Mouse (Mus musculus): ENCODE data around the gene Dgkb. TPM values are rescaled to one million over a fixed set of nuclear protein-coding genes. Genes with fewer than 3 reads are reported as not detected.
A peak's percentile ranks its signal among the peaks of the same experiment; 100 is the strongest.

Gene Dgkb
- polyA plus RNA-seq, 1 experiment from 2014 or later = 8.9 TPM

GRCm38 (mm10) chr12:37881376-37881775 lies 63.9 kb downstream of the Dgkb start:
- ATAC-seq = no peak
- Histone ChIP-seq H3K27ac (ENCODE audit: low read length) (no peak overlapping the region), H3K4me3 (ENCODE audit: low read depth, low read length) (peak overlapping the region; percentile 50), H3K4me1 (ENCODE audit: control insufficient read depth, insufficient read depth, low read length) (no peaks in the 10 kb centered on the region; the same call in 1 of the 2 replicates), H3K36me3 (ENCODE audit: control insufficient read depth, insufficient read depth, low read length) (no peaks in the 10 kb centered on the region), H3K4me2 (ENCODE audit: low read length) (peak overlapping the region; percentile 89), H3K9me3 (replicated peaks; ENCODE audit: control insufficient read depth, low read length, poor library complexity, severe bottlenecking) (no peaks in the 10 kb centered on the region), H3K27me3 (ENCODE audit: control insufficient read depth, insufficient read depth, low read depth, low read length) (no peaks in the 10 kb centered on the region), H3K9ac (ENCODE audit: low read depth, low read length) (peak overlapping the region; percentile 63)
- WGBS = 2% methylated on average over 10 of the region's 10 CpGs

- 60% methylated on average over 1 of the region's 1 CpGs for WGBS
- H3K9me3 ChIP-seq (replicated peaks; ENCODE audit: control insufficient read depth, low read length, poor library complexity, severe bottlenecking) = no peaks in the 10 kb centered on the region
Observed at GRCm38 (mm10) chr12:37882796-37883195, 65.3 kb downstream of the Dgkb start.

GRCm38 (mm10) chr12:37883781-37884180 lies 66.3 kb downstream of the Dgkb start:
- H3K9ac ChIP-seq (ENCODE audit: low read depth, low read length) = no peak overlapping the region
- WGBS = 66% methylated on average over 4 of the region's 4 CpGs

More at GRCm38 (mm10) chr12:37882796-37883195, 65.3 kb downstream of the Dgkb start:
- Histone ChIP-seq H3K27me3 (ENCODE audit: control insufficient read depth, insufficient read depth, low read depth, low read length) (no peaks in the 10 kb centered on the region), H3K9ac (ENCODE audit: low read depth, low read length) (no peak overlapping the region), H3K4me1 (ENCODE audit: control insufficient read depth, insufficient read depth, low read length) (no peaks in the 10 kb centered on the region; the same call in 1 of the 2 replicates), H3K4me2 (ENCODE audit: low read length) (no peak overlapping the region), H3K36me3 (ENCODE audit: control insufficient read depth, insufficient read depth, low read length) (no peaks in the 10 kb centered on the region), H3K4me3 (ENCODE audit: low read depth, low read length) (no peak overlapping the region), H3K27ac (ENCODE audit: low read length) (no peak overlapping the region)
- no peak for ATAC-seq

GRCm38 (mm10) chr12:37888591-37888990 lies 71.1 kb downstream of the Dgkb start:
- Histone ChIP-seq H3K27me3 (ENCODE audit: control insufficient read depth, insufficient read depth, low read depth, low read length) (no peaks in the 10 kb centered on the region), H3K4me2 (ENCODE audit: low read length) (no peak overlapping the region), H3K9me3 (replicated peaks; ENCODE audit: control insufficient read depth, low read length, poor library complexity, severe bottlenecking) (no peaks in the 10 kb centered on the region), H3K27ac (ENCODE audit: low read length) (no peak overlapping the region), H3K9ac (ENCODE audit: low read depth, low read length) (no peak overlapping the region), H3K4me3 (ENCODE audit: low read depth, low read length) (no peak overlapping the region), H3K4me1 (ENCODE audit: control insufficient read depth, insufficient read depth, low read length) (no peaks in the 10 kb centered on the region), H3K36me3 (ENCODE audit: control insufficient read depth, insufficient read depth, low read length) (no peaks in the 10 kb centered on the region)
- ATAC-seq = no peak

More at GRCm38 (mm10) chr12:37883781-37884180, 66.3 kb downstream of the Dgkb start:
- Histone ChIP-seq H3K27me3 (ENCODE audit: control insufficient read depth, insufficient read depth, low read depth, low read length) (no peaks in the 10 kb centered on the region), H3K36me3 (ENCODE audit: control insufficient read depth, insufficient read depth, low read length) (no peaks in the 10 kb centered on the region), H3K9me3 (replicated peaks; ENCODE audit: control insufficient read depth, low read length, poor library complexity, severe bottlenecking) (no peaks in the 10 kb centered on the region), H3K4me2 (ENCODE audit: low read length) (no peak overlapping the region), H3K4me1 (ENCODE audit: control insufficient read depth, insufficient read depth, low read length) (no peaks in the 10 kb centered on the region; the same call in 1 of the 2 replicates), H3K27ac (ENCODE audit: low read length) (no peak overlapping the region), H3K4me3 (ENCODE audit: low read depth, low read length) (no peak overlapping the region)
- no peak for ATAC-seq

GRCm38 (mm10) chr12:37889431-37889830 lies 71.9 kb downstream of the Dgkb start:
- no peak overlapping the region for H3K9ac ChIP-seq (ENCODE audit: low read depth, low read length)
- no peaks in the 10 kb centered on the region for H3K36me3 ChIP-seq (ENCODE audit: control insufficient read depth, insufficient read depth, low read length)
- no peaks in the 10 kb centered on the region for H3K9me3 ChIP-seq (replicated peaks; ENCODE audit: control insufficient read depth, low read length, poor library complexity, severe bottlenecking)
- H3K4me1 ChIP-seq (ENCODE audit: control insufficient read depth, insufficient read depth, low read length) = no peaks in the 10 kb centered on the region
- ATAC-seq = no peak
- 57% methylated on average over 4 of the region's 4 CpGs for WGBS
- no peak overlapping the region for H3K4me3 ChIP-seq (ENCODE audit: low read depth, low read length)
- H3K27ac ChIP-seq (ENCODE audit: low read length) = no peak overlapping the region
- H3K4me2 ChIP-seq (ENCODE audit: low read length) = no peak overlapping the region
- H3K27me3 ChIP-seq (ENCODE audit: control insufficient read depth, insufficient read depth, low read depth, low read length) = no peaks in the 10 kb centered on the region

GRCm38 (mm10) chr12:37891336-37891735 lies 73.8 kb downstream of the Dgkb start:
- no peak for ATAC-seq
- H3K4me2 ChIP-seq (ENCODE audit: low read length) = no peak overlapping the region
- WGBS = 93% methylated on average over 3 of the region's 3 CpGs

GRCm38 (mm10) chr12:37942163-37942562 lies 124.6 kb downstream of the Dgkb start:
- no peaks in the 10 kb centered on the region for H3K36me3 ChIP-seq (ENCODE audit: control insufficient read depth, insufficient read depth, low read length)

More at GRCm38 (mm10) chr12:37891336-37891735, 73.8 kb downstream of the Dgkb start:
- H3K27ac ChIP-seq (ENCODE audit: low read length) = no peak overlapping the region
- H3K27me3 ChIP-seq (ENCODE audit: control insufficient read depth, insufficient read depth, low read depth, low read length) = no peaks in the 10 kb centered on the region
- H3K9me3 ChIP-seq (replicated peaks; ENCODE audit: control insufficient read depth, low read length, poor library complexity, severe bottlenecking) = no peaks in the 10 kb centered on the region
- H3K4me1 ChIP-seq (ENCODE audit: control insufficient read depth, insufficient read depth, low read length) = no peaks in the 10 kb centered on the region
- H3K4me3 ChIP-seq (ENCODE audit: low read depth, low read length) = no peak overlapping the region
- H3K9ac ChIP-seq (ENCODE audit: low read depth, low read length) = no peak overlapping the region
- no peaks in the 10 kb centered on the region for H3K36me3 ChIP-seq (ENCODE audit: control insufficient read depth, insufficient read depth, low read length)

GRCm38 (mm10) chr12:37956193-37956592 lies 138.7 kb downstream of the Dgkb start:
- H3K4me1 ChIP-seq (ENCODE audit: control insufficient read depth, insufficient read depth, low read length) = no peaks in the 10 kb centered on the region
- WGBS = 64% methylated on average over 4 of the region's 4 CpGs
- ATAC-seq = no peak

More at GRCm38 (mm10) chr12:37942163-37942562, 124.6 kb downstream of the Dgkb start:
- H3K9ac ChIP-seq (ENCODE audit: low read depth, low read length) = no peak overlapping the region
- no peak overlapping the region for H3K4me3 ChIP-seq (ENCODE audit: low read depth, low read length)
- no peaks in the 10 kb centered on the region for H3K4me1 ChIP-seq (ENCODE audit: control insufficient read depth, insufficient read depth, low read length)
- no peaks in the 10 kb centered on the region for H3K9me3 ChIP-seq (replicated peaks; ENCODE audit: control insufficient read depth, low read length, poor library complexity, severe bottlenecking)
- 99% methylated on average over 2 of the region's 2 CpGs for WGBS
- no peak overlapping the region for H3K27ac ChIP-seq (ENCODE audit: low read length)
- H3K27me3 ChIP-seq (ENCODE audit: control insufficient read depth, insufficient read depth, low read depth, low read length) = no peaks in the 10 kb centered on the region
- H3K4me2 ChIP-seq (ENCODE audit: low read length) = no peak overlapping the region
- ATAC-seq = no peak

GRCm38 (mm10) chr12:37971482-37971881 lies 154.0 kb downstream of the Dgkb start:
- H3K4me1 ChIP-seq (ENCODE audit: control insufficient read depth, insufficient read depth, low read length) = no peaks in the 10 kb centered on the region
- no peak overlapping the region for H3K4me2 ChIP-seq (ENCODE audit: low read length)
- no peaks in the 10 kb centered on the region for H3K36me3 ChIP-seq (ENCODE audit: control insufficient read depth, insufficient read depth, low read length)
- no peaks in the 10 kb centered on the region for H3K9me3 ChIP-seq (replicated peaks; ENCODE audit: control insufficient read depth, low read length, poor library complexity, severe bottlenecking)
- ATAC-seq = no peak
- no peak overlapping the region for H3K27ac ChIP-seq (ENCODE audit: low read length)
- 87% methylated on average over 1 of the region's 1 CpGs for WGBS
- no peaks in the 10 kb centered on the region for H3K27me3 ChIP-seq (ENCODE audit: control insufficient read depth, insufficient read depth, low read depth, low read length)
- no peak overlapping the region for H3K4me3 ChIP-seq (ENCODE audit: low read depth, low read length)
- H3K9ac ChIP-seq (ENCODE audit: low read depth, low read length) = no peak overlapping the region

More at GRCm38 (mm10) chr12:37956193-37956592, 138.7 kb downstream of the Dgkb start:
- Histone ChIP-seq H3K9ac (ENCODE audit: low read depth, low read length) (no peak overlapping the region), H3K9me3 (replicated peaks; ENCODE audit: control insufficient read depth, low read length, poor library complexity, severe bottlenecking) (0 out of 2 replicates have a peak, but pooled peaks cover 2% of the 10 kb centered on the region), H3K36me3 (ENCODE audit: control insufficient read depth, insufficient read depth, low read length) (no peaks in the 10 kb centered on the region), H3K4me2 (ENCODE audit: low read length) (no peak overlapping the region), H3K27ac (ENCODE audit: low read length) (no peak overlapping the region), H3K4me3 (ENCODE audit: low read depth, low read length) (no peak overlapping the region), H3K27me3 (ENCODE audit: control insufficient read depth, insufficient read depth, low read depth, low read length) (no peaks in the 10 kb centered on the region)
